Mouse (Mus musculus) liver (tissue): ENCODE results near the gene Susd2.

ENCODE experiments used
- DNase-seq: peaks from one replicate; pipeline ENCODE4 v3.0.0-alpha.2; 2020; ENCODE audit warnings: mixed read lengths

Susd2 gene

DNA sequence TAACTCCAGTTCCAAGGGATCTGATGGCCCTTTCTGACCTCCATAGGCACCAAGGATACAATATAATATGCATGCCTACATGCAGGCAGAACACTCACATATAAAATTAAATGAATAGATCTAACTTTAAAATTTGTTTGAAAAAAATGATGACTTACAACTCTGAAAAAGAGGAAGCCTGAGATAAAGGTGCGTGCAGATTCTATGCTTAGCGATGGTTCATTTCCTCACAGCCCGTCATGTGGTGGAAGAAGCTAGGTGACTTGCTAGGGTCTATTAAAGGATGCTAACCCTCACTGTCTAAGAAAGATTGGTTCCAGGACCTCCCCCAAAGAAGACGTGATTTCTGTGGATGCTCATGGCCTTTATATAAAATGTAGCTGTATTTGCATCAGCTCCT lies 27.8 kb downstream of the Susd2 start:
- DNase-seq: no peak

DNA sequence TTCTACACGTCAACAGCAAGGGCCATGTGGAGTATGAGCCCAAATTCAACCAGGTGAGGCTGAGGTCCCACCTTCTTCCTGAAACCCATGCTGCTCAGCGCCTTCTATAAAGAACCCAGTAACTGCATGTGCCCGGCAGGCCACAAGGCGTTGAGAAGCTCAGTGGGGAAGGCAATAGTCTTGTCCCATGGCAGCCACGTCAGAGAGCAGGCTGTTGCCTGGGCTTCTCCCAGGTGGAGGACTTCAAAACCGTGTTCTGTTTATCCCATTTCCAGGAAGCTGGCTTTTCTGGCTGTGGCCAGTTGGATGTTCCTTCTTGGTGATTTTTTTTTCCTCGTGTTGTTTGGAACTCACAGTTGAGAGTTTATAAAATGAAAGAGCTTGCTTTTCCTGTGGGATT lies 33.3 kb downstream of the Susd2 start:
- DNase-seq: no peak

DNA sequence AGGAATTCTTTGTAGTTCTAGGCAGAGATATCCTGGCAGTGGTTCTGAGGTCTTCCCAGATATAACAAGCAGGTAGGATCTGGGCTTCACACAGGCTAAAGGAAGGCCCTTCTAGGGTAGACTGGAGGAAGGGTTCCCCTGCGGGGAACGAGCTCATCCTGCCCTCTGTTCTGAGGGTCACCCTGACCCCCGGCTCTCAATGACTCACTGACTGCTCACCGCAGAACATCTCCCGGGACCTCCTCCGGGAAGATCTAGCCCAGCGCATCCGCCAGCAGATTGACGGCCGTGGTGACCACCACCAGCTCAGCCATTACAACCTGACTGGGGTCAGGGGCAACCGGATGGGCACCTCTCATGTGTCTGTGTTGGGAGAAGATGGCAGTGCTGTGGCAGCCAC lies 34.8 kb downstream of the Susd2 start:
- no peak for DNase-seq

DNA sequence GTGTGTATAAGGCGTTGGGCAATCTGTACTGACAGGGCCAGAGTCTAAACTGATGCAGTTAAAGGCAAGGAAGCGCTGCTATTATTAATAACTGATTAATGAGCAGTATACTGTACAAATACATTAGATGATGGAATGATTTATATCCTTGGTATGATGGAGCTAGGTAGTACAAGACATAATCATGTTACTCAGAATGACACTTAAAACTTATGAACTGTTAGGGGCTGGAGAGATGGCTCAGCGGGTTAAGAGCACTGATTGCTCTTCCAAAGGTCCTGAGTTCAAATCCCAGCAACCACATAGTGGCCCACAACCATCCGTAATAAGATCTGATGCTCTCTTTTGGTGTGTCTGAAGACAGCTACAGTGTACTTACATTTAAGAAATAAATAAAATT lies 36.6 kb downstream of the Susd2 start:
- DNase-seq: no peak

DNA sequence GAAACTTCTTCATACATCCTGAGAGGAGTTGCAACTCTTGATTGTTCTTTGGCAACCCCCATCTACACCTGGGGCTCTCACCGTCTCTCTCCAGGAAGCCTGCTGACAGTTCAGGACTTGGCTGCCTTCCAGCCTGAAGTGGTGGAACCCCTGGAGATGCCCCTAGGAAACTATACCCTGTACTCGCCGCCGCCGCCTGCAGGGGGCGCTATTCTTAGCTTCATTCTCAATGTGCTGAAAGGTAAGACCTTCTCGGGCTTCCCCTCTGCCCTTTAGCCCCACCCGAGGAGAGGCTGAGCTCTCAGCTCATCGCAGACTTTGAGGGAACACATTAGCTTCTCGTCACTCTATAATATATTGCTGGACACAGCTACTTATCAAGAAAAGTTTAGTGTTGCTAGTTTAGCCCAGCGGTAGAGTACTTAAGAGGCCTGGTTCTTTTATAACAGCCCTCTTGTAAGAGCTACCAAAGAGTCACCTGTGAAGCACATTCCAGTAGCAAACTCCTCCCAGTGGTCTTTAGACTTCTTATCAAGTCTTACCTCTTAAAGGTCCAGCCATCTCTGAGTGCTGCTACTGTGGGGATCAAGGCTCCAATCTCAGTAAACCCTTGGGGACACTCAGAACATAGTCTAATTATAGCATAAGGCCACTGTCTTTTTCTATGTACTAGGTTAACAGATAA lies 38.5 kb downstream of the Susd2 start:
- DNase-seq: peak; percentile 33

DNA sequence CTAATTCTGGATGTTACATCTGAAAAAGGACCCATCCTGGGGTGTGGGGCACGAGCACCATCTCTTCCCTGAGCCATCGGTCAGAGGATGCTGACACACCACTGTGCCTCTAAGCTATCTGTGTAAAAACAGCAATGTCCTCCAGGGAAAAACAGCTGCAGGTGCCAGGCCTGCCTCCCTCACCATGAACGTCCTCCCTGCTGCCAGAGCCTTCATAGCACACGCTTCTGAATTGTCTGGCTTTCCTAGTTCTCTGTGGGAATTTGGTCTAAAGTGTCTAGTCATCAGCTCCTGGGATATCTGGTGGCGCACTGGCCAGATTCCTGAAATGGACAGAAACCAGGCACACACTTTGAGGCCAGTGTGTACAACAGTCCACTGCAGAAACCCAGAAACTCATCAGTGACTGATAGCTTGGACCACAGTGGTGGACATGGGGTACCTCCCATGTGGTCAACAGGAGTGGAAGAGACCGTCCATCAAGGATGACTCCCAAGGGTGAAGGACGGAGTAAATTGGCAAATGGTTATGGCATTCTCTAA lies 43.5 kb downstream of the Susd2 start:
- DNase-seq: no peak

DNA sequence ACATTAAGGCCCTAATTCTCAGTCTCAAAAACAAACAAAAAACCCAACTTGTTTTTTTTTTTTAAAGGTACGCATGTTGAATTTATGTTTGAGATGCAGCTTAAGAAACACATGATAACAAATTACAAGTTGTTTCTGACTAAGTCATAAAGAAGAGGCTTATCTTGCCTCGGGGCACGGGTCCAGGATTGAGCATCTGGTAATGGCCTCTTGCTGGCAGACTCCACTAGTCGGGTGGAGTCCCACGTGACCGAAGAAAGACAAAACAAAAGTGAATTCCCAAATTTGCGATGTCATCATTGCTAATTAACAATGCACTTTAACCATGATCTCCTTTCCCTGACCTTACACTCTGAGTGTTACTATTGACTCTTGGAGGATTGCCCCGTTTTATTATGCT lies 47.8 kb downstream of the Susd2 start:
- no peak for DNase-seq

DNA sequence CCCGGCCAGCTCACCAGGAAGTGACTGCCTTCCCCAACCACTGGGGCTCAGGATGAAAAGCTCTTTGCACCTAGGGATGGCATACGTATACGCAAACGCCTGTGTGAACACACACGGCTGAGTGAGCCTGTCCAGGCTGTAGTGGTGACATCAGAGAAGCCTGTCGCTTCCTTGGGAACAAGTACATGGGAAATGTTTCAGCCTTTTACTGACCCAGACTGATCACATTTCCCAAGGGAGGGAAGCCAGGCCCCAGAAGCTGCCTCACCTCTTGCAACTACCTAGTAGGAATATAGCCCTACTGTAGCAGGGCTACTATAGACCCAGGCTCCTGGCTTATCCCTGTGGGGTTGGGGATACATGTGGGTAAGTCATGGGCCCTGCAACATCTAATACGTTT lies 51.2 kb downstream of the Susd2 start:
- DNase-seq: no peak

DNA sequence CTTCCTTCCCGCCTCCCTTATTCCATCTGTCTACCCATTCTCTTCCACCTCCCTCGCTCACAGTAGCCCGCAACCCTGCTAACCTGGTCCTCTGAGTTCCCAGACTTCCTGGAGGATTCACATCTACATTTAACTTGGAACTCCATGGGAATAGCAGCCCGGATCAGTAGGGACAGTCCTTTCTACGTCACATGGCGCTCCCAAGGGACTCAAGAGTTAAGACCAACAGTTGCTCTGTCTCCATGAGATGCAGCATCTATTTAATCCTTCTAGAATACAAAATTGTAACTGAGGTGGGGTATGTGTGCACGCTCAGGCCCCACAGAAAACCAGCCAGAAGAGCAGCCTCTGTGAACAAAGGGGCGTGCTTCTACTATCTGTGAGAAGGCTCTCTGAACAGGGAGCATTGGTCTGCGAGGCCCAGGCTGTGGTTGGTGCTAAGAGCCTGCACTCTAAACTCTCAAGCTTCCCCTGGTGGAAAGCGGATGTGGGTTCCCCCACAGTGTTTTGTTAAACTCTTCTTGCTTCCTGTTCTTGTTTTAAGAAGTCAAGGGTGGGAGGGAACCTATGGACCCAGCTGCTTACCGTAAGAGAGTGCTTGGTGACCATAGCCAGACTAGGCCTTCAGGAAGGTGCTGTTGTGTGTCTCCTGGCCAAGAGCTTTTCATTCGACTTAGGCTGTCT lies 52.5 kb downstream of the Susd2 start:
- peak; percentile 49 for DNase-seq

DNA sequence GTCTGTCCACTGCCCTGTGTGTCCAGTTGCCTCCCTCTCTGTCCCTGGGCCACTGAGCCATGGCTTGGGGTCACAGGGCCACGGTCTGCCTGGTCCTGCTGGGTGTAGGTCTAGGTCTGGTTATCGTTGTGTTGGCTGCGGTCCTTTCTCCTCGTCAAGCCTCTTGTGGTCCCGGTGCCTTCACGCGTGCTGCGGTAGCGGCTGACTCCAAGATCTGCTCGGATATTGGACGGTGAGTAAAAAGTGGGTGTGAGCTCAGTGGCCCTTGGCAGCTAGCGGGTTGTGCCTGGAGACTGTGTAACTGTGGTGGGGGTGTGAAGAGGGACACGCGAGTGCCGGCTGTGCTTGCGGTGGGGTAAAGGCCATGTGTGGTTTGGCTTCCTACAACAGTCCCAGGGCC lies 54.2 kb downstream of the Susd2 start:
- no peak for DNase-seq

DNA sequence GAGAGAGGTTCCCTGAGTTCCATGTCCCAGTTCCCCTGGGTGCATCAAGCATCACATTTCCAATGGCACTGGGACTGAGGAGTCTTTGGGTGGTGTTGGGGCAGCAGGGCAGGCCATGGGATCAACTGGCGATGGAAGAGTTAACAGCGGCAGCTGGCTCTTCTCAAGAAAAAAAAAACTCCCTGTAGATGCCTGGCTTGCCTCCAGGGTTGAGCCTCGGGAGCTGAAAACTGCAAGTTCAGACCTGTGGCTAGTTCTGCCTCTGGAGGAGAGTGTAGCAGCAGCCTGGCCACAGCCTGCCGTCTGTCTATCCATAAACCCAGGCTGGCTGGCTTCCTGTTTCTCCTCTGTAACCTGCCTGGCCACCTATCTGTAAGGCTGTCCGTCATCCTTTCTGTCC lies 54.7 kb downstream of the Susd2 start, which contains the start of gene Ggt5:
Gene Ggt5 (plus strand): TSS at position 212 of the 400 bp plus-strand sequence.
- peak; percentile 28 for DNase-seq

DNA sequence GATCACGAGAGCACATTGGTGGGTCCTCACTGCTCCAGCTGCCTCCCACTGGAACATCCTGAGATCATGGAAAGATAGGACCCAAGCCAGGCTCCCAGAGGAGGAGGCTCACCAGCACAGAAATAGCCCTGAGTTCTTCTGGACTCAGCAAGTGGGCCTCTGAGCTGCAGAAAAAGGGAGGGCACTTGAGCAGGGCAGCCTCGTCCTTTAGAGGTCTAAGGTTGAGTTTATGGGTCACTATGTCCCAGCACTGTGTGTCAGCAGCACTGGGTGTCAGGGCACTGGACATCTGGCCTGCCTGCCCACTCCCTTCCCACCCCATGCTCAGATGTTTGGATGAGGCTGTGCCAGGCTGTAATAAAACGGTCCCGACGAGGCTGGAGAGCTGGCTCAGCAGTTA lies 55.5 kb downstream of the Susd2 start:
- DNase-seq: no peak

DNA sequence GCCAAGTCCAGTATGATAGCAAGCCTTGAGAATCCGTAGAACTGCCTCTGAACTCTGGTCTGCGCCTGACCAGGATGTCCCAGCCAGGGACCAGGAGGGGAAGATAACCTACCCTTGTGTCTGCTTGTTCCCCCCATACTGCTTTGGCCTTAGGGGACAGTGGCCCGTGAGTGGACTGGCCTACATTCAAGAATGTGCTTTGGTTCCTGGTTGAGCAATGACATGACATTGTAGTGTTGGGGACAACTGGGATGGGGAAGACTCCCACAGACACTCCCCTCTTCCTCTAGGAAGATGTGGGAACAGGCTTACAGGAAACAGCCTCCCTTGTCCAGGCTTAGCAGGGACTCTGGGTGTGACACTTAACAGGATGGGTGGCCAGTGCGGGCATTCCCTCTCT lies 56.0 kb downstream of the Susd2 start:
- no peak for DNase-seq
